Mouse (Mus musculus) ES-E14 (cell line): Measurements from ENCODE around the gene Fmo2.

Experiments
- ZC3H11A ChIP-seq: IDR thresholded peaks from 2 replicates; pipeline ENCODE4 v1.6.1; 2012; ENCODE audit warnings: low read depth, mild to moderate bottlenecking, inconsistent platforms, low read length, borderline replicate concordance
- ZNF384 ChIP-seq: IDR thresholded peaks from 2 replicates; pipeline ENCODE4 v1.6.1; 2012; ENCODE audit warnings: low read depth, low read length, inconsistent platforms

DNA sequence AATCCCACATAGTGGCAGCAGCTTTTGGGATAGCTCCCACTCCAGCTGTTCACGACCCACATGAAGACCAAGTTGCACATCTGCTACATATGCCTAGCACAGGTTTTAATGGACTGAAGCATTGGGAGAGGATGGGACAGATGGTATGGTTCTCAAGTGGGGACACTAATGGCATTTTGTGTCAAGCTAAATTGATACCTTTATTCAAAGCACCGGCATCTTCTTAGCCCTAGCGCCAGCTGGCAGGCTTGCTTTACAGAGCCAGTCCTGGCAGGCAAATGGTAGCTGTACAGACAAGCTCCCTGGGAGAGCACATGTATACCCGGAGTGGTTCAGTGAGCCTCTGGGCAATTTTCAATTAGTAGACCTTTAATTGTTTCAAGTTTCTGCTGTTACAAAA, 3.4 kb upstream of the Fmo2 start:
- no peak for TF ChIP-seq ZNF384
- no peak for TF ChIP-seq ZC3H11A
